In the genomic region with DNA sequence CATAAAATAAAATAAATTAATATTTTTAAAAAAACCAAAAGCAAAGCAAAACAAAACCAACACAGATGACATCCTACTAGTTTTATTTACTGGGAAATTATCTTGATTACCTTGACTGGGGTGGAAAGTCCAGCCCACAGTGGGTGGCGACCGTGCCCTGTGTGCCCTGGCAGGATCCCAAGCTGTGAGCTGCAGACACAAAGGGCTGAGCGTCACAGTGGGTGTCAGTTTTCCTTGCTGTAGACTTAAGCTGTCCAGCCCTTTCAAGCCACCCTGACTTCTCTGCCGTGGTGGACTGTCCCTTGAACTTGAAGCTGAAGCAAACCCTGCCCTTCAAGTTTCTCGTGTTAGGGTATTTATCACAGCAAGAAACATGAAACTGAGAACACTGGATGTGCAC, we compare ENCODE assay signal across 20 mouse cellular contexts. TPM values are rescaled to one million over a fixed set of nuclear protein-coding genes. Genes with fewer than 3 reads are reported as not detected.
DNase-seq lines count a peak whose midpoint lies in the region; ATAC-seq and TF ChIP-seq lines count a peak whose summit lies in the region.
"Had no signal": no experiment of that assay in that cellular context is flagged by ENCODE, and none has a peak within 500 bp of the region (broad histone marks: within the 10 kb centered on the region; RNA-seq: fewer than 3 reads in every experiment).

No protein-coding gene starts in this region.

- WGBS in spleen, adult 2 months: 74% methylated on average over 5 of the region's 5 CpGs
- 79% methylated on average over 5 of the region's 5 CpGs for WGBS in thymus, adult 2 months

- peak; percentile 53 for DNase-seq in kidney, postnatal 14 days
- DNase-seq in kidney, postnatal 4 days: no peak
- DNase-seq in adipocyte (ENCODE audit: low spot score): peak; percentile 38
- DNase-seq in spleen, adult 2 months (ENCODE audit: low read depth in 1 of 2, low spot score in 2 of 2): no peak
- DNase-seq in urinary bladder, postnatal 4 days (ENCODE audit: low spot score in 2 of 2): no peak
- DNase-seq in thymus, adult 2 months: no peak
- DNase-seq: cerebellum, adult 11 months; layer of hippocampus, postnatal 36 days had no signal

- no peak for TF ChIP-seq CTCF in spleen, adult 2 months (IDR thresholded peaks at IDR 0.05; ENCODE audit: extremely low read depth, insufficient read depth, insufficient read length, insufficient replicate concordance)
- TF ChIP-seq CTCF in thymus, adult 2 months (IDR thresholded peaks at IDR 0.05; ENCODE audit: borderline replicate concordance, control insufficient read depth, extremely low read depth, insufficient read depth, low read length, poor library complexity): no peak

- ATAC-seq in erythroid progenitor cell, adult 5-6 weeks (replicated peaks; ENCODE audit: low FRiP score, poor library complexity, severe bottlenecking): peak; percentile 67
- ATAC-seq: activated CD4-positive, CD25-positive, alpha-beta regulatory T cell, adult 4 months had no signal

- H3K4me1 ChIP-seq in spleen, adult 2 months (ENCODE audit: control insufficient read depth, insufficient read depth, insufficient read length): no peaks in the 10 kb centered on the region
- H3K4me1 ChIP-seq in thymus, adult 2 months (replicated peaks; ENCODE audit: control insufficient read depth, insufficient read depth, low read length): peaks cover 5% of the 10 kb centered on the region; the same call in 1 of the 2 replicates
- H3K4me1 ChIP-seq: hindbrain, embryonic 13.5 days; limb, embryonic 12.5 days; neural tube, embryonic 15.5 days had no signal

- no peaks in the 10 kb centered on the region for H3K36me3 ChIP-seq in spleen, adult 2 months (ENCODE audit: control insufficient read depth, insufficient read depth, low read length)
- H3K36me3 ChIP-seq in thymus, adult 2 months (ENCODE audit: control insufficient read depth, insufficient read depth, low read length): no peaks in the 10 kb centered on the region
- H3K36me3 ChIP-seq: G1E; heart, embryonic 15.5 days; limb, embryonic 12.5 days; neural tube, embryonic 15.5 days had no signal

- no peaks in the 10 kb centered on the region for H3K27me3 ChIP-seq in spleen, adult 2 months (ENCODE audit: control insufficient read depth, insufficient read depth, low read length)
- no peaks in the 10 kb centered on the region; the same call in 1 of the 2 replicates for H3K27me3 ChIP-seq in thymus, adult 2 months (ENCODE audit: control insufficient read depth, insufficient read depth, low read length)
- H3K27me3 ChIP-seq: neural tube, embryonic 15.5 days had no signal

- no peak for TF ChIP-seq POLR2A in spleen, adult 2 months (IDR thresholded peaks at IDR 0.05; ENCODE audit: low read depth, low read length)
- TF ChIP-seq POLR2A in thymus, adult 2 months (IDR thresholded peaks at IDR 0.05; ENCODE audit: control insufficient read depth, extremely low read depth, insufficient read depth, low read length, poor library complexity): no peak

- H3K4me3 ChIP-seq in spleen, adult 2 months (ENCODE audit: extremely low read depth, insufficient read depth, insufficient read length): no peak overlapping the region
- no peak overlapping the region for H3K4me3 ChIP-seq in thymus, adult 2 months (ENCODE audit: control insufficient read depth, insufficient read depth, low read length)
- H3K4me3 ChIP-seq: heart, embryonic 15.5 days; hindbrain, embryonic 13.5 days; limb, embryonic 12.5 days; neural tube, embryonic 15.5 days had no signal

- H3K27ac ChIP-seq in spleen, adult 2 months (ENCODE audit: insufficient read depth, low read length): peak overlapping the region; percentile 14; the same call in 1 of the 2 replicates
- H3K27ac ChIP-seq in thymus, adult 2 months (ENCODE audit: control insufficient read depth, insufficient read depth, low read length): no peak overlapping the region
- H3K27ac ChIP-seq: heart, embryonic 15.5 days; hindbrain, embryonic 13.5 days; limb, embryonic 12.5 days; neural tube, embryonic 15.5 days had no signal

RNA-seq across cellular contexts. Expression of a gene that starts 2.5 kb away (rescaled TPM):
- not detected in 2 replicates for total RNA-seq in erythroid progenitor cell, adult 5-6 weeks (2015; ENCODE audit: low replicate concordance)
- not detected in 2 replicates for total RNA-seq in erythroid progenitor cell, adult 5-6 weeks (2017; ENCODE audit: low replicate concordance)
- polyA plus RNA-seq in spleen, adult 2 months (2012; rRNA removed): not detected in 2 replicates
- polyA plus RNA-seq in thymus, adult 2 months (2012; rRNA removed): 1.1 TPM in 1 of 2 replicates, not detected in the other
- total RNA-seq: G1E; granulocyte monocyte progenitor cell, adult 5-6 weeks; layer of hippocampus, postnatal 36 days; megakaryocyte, adult 5-6 weeks; monocyte, adult 5-6 weeks had no signal
- polyA plus RNA-seq: activated CD4-positive, CD25-positive, alpha-beta regulatory T cell, adult 4 months; C2C12; G1E; heart, embryonic 15.5 days; hindbrain, embryonic 13.5 days; kidney, embryonic 14.5 days; limb, embryonic 12.5 days; neural tube, embryonic 15.5 days had no signal

RNA-seq across cellular contexts. Expression of a gene that starts 6.1 kb away (rescaled TPM):
- total RNA-seq in erythroid progenitor cell, adult 5-6 weeks (2015; ENCODE audit: low replicate concordance): 176 and 189 TPM in 2 replicates
- 200 and 217 TPM in 2 replicates for total RNA-seq in erythroid progenitor cell, adult 5-6 weeks (2017; ENCODE audit: low replicate concordance)
- 56.5 and 63.1 TPM in 2 replicates for polyA plus RNA-seq in spleen, adult 2 months (2012; rRNA removed)
- polyA plus RNA-seq in thymus, adult 2 months (2012; rRNA removed): 42.0 and 47.4 TPM in 2 replicates

RNA-seq across cellular contexts. Expression of a gene that starts 40.5 kb away (rescaled TPM):
- total RNA-seq in erythroid progenitor cell, adult 5-6 weeks (2015; ENCODE audit: low replicate concordance): 6.7 and 11.9 TPM in 2 replicates
- 10.9 and 12.5 TPM in 2 replicates for total RNA-seq in erythroid progenitor cell, adult 5-6 weeks (2017; ENCODE audit: low replicate concordance)
- 9.7 and 10.4 TPM in 2 replicates for polyA plus RNA-seq in spleen, adult 2 months (2012; rRNA removed)
- 18.5 and 20.8 TPM in 2 replicates for polyA plus RNA-seq in thymus, adult 2 months (2012; rRNA removed)

RNA-seq across cellular contexts. Expression of a gene that starts 40.6 kb away (rescaled TPM):
- total RNA-seq in erythroid progenitor cell, adult 5-6 weeks (2015; ENCODE audit: low replicate concordance): 80.1 and 96.9 TPM in 2 replicates
- total RNA-seq in erythroid progenitor cell, adult 5-6 weeks (2017; ENCODE audit: low replicate concordance): 118 and 123 TPM in 2 replicates
- polyA plus RNA-seq in spleen, adult 2 months (2012; rRNA removed): 50.2 and 58.1 TPM in 2 replicates
- polyA plus RNA-seq in thymus, adult 2 months (2012; rRNA removed): 110 and 116 TPM in 2 replicates

Comparison
In these comparisons a context has a peak if more than half of its experiments do, and no peak if none do; other contexts are left out.
1. DNase-seq: peak in kidney, postnatal 14 days (single experiment) and adipocyte (single experiment); none in kidney, postnatal 4 days (0 of 2), spleen, adult 2 months (0 of 2), urinary bladder, postnatal 4 days (0 of 2) and thymus, adult 2 months (single experiment).